Mouse (Mus musculus): ENCODE results near the gene Cd9. TPM values are rescaled to one million over a fixed set of nuclear protein-coding genes. Genes with fewer than 3 reads are reported as not detected.

Gene Cd9
- total RNA-seq, 2 experiments from 2014 or later, result 56.6 to 57.5 TPM

- DNase-seq (ENCODE audit: extremely low spot score in 1 of 2, low spot score in 2 of 2), result no peak
- intact Hi-C loops (cut with DNase I), result no loop called here
Observed at GRCm38 (mm10) chr6:125459903-125460302, 34.7 kb downstream of the Cd9 start.

GRCm38 (mm10) chr6:125455806-125456520 lies 38.6 kb downstream of the Cd9 start:
- DNase-seq (ENCODE audit: extremely low spot score in 1 of 2, low spot score in 2 of 2), result peak in 1 of 2 experiments; percentile 48
- intact Hi-C loops (cut with DNase I), result no loop called here

GRCm38 (mm10) chr6:125454731-125455130 lies 39.9 kb downstream of the Cd9 start:
- no peak for DNase-seq (ENCODE audit: extremely low spot score in 1 of 2, low spot score in 2 of 2)
- intact Hi-C loops (cut with DNase I), result no loop called here

GRCm38 (mm10) chr6:125454299-125454698 lies 40.3 kb downstream of the Cd9 start:
- intact Hi-C loops (cut with DNase I), result no loop called here
- no peak for DNase-seq (ENCODE audit: extremely low spot score in 1 of 2, low spot score in 2 of 2)

DNA sequence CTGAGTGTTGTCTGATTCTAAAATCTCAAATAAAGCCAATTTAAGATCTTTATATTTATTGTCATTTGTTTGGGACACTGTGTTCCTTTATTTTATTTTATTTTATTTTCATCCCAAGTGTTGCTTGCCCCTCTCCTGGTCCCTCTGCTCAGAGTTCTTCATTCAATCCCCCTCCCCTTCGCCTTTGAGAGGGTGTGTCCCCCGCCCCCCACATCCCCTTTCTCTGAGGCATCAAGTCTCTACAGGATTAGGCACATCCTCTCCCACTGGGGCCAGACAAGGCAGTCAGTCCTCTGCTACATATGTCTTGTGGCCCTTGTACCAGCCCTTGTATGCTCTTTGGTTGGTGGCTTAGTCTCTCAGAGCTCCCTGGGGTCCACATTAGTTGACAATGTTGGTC lies 46.9 kb downstream of the Cd9 start:
- intact Hi-C loops (cut with DNase I), result no loop called here
- no peak for DNase-seq (ENCODE audit: extremely low spot score in 1 of 2, low spot score in 2 of 2)

DNA sequence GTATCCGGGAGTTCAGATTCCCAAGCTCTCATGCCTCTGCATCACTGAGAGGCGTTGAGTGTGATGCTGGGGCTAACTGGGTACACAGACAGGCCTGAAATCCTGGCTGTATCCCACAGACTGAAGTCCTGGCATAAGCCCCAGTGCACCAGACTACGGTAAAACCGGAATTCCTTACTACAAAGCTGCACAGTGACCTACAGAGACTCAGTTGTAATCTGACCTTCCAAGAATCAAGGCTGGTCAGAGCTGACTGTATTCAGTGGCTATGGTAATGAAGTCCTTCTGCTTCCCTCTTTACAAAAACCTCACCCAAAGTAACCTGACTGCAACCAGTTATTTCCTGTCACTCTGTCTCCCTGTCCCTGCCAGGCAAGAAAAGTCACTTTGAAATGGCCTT lies 47.4 kb downstream of the Cd9 start:
- DNase-seq (ENCODE audit: extremely low spot score in 1 of 2, low spot score in 2 of 2), result no peak
- intact Hi-C loops (cut with DNase I), result no loop called here

GRCm38 (mm10) chr6:125445381-125445780 lies 49.2 kb downstream of the Cd9 start:
- intact Hi-C loops (cut with DNase I), result no loop called here
- DNase-seq (ENCODE audit: extremely low spot score in 1 of 2, low spot score in 2 of 2), result no peak

DNA sequence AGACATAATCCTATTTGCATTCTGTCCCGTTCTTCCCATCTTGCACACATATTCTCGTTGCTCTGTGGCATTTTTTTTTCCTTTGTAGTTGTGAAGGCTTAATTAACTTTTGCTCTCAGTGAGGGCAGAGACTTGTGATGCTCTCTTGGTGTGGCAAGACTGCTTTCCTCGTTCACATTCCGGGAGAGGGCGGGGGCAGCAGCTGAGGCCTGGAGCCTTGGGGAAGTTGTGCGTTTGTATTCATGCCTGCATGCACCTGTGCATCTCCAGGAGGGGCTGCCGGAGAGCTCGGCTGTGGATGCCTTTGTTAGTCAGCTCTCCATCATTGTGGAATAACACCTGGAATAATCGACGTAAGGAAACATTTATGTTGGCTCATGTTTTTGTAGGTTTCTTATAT lies 52.0 kb downstream of the Cd9 start:
- intact Hi-C loops (cut with DNase I), result no loop called here

DNA sequence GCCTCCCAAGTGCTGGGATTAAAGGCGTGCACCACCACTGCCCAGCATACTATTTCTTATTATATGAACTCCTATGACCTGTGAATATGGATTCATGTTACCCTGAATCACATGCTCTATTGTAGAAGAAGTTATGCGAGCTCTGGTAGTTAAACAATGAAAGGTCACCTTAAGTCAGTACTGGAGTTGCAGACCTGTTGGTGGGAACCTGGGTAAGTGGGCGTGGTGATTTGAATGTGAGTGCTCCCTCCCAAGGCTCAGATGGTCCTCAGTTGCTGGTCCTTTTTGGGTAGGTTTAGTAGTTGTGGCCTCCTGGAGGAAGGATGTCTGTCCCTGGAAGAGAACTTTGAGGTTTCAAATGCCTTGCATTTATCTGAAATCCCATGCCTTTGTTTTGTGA lies 57.8 kb downstream of the Cd9 start:
- DNase-seq (ENCODE audit: extremely low spot score in 1 of 2, low spot score in 2 of 2), result no peak
- intact Hi-C loops (cut with DNase I), result no loop called here

More for the DNA sequence above, 52.0 kb downstream of the Cd9 start:
- DNase-seq (ENCODE audit: extremely low spot score in 1 of 2, low spot score in 2 of 2), result no peak

- DNase-seq (ENCODE audit: extremely low spot score in 1 of 2, low spot score in 2 of 2), result no peak
- intact Hi-C loops (cut with DNase I), result no loop called here
Observed at GRCm38 (mm10) chr6:125434735-125435518, 59.7 kb downstream of the Cd9 start.

DNA sequence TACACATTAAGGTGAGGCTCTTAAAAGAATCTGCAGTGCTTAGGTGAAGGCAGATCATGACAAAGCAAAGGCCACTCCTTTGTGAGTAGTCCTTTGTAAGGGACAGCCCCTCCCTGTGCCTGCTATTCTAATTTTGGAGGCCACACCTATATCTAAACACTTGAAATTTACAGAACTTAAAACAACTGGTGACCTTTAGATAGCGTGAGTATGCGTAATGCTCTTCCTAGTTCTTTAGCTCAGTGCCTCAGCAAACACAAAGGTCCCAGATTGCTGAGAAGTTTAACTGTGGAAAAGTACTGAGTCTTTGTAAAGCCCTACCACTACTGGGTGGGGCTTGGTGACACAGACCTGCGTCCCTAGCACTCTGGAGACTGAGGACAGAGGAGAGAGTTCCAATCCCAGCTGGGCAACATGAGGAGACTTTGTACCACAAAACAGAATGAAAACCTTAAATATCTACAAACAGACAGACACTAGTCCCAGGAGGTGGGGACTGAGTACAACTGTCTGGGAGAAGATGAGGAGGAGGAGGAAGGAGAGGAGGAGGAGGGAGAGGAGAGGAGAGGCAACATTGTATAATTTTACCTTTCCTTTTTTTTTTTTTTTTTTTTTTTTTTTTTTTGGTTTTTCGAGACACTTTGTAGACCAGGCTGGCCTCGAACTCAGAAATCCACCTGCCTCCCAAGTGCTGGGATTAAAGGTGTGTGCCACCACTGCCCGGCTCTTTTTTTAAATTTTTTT lies 60.7 kb downstream of the Cd9 start:
- intact Hi-C loops (cut with DNase I), result no loop called here
- no peak for DNase-seq (ENCODE audit: extremely low spot score in 1 of 2, low spot score in 2 of 2)

DNA sequence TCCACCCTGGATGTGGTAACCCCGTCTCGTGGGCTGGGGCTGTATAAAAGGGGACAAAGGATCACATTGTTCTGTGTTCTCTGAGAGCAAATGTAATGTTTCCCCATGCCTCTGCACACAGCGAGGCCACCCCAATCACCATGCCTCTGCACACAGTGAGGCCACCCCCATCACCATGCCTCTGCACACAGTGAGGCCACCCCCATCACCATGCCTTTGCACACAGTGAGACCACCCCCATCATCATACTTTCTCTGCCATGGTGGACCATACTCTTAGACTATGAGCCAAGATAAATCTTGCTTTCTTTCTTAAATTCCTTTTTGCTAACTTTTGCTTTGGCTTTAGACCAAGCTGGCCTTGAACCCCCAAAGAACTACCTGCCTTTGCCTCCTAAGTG lies 61.3 kb downstream of the Cd9 start:
- intact Hi-C loops (cut with DNase I), result no loop called here
- DNase-seq (ENCODE audit: extremely low spot score in 1 of 2, low spot score in 2 of 2), result no peak

DNA sequence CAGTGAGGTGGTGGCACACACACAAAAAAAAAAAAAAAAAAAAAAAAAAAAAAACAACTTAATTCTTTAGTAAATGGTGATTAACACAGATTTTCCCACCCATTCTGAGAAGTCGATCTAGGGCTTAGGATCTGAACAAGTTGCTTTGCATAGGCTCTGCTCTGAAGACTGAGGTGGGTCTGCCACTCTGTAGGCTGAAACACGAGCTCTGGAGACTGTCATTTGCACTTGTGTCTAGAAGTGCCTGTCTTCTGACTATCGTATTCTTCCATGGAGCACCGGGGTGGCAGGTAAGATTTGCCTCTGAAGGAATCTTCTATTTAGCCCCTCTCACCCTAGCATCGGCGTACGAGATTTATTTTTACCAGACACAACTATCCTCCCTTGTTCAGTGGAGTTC lies 62.1 kb downstream of the Cd9 start:
- intact Hi-C loops (cut with DNase I), result no loop called here
- no peak for DNase-seq (ENCODE audit: extremely low spot score in 1 of 2, low spot score in 2 of 2)

GRCm38 (mm10) chr6:125430982-125431381 lies 63.6 kb downstream of the Cd9 start:
- no peak for DNase-seq (ENCODE audit: extremely low spot score in 1 of 2, low spot score in 2 of 2)
- intact Hi-C loops (cut with DNase I), result no loop called here

GRCm38 (mm10) chr6:125430358-125430958 lies 64.1 kb downstream of the Cd9 start:
- peak in 1 of 2 experiments; percentile 41 for DNase-seq (ENCODE audit: extremely low spot score in 1 of 2, low spot score in 2 of 2)
- intact Hi-C loops (cut with DNase I), result no loop called here

- intact Hi-C loops (cut with DNase I), result loop anchor here (5.0 to 10.0 kb wide), 2 partner anchors 63 to 1045 kb away; partner anchors contain the start of gene Cd9
- no peak for DNase-seq (ENCODE audit: extremely low spot score in 1 of 2, low spot score in 2 of 2)
Observed at GRCm38 (mm10) chr6:125429741-125430140, 64.8 kb downstream of the Cd9 start.

DNA sequence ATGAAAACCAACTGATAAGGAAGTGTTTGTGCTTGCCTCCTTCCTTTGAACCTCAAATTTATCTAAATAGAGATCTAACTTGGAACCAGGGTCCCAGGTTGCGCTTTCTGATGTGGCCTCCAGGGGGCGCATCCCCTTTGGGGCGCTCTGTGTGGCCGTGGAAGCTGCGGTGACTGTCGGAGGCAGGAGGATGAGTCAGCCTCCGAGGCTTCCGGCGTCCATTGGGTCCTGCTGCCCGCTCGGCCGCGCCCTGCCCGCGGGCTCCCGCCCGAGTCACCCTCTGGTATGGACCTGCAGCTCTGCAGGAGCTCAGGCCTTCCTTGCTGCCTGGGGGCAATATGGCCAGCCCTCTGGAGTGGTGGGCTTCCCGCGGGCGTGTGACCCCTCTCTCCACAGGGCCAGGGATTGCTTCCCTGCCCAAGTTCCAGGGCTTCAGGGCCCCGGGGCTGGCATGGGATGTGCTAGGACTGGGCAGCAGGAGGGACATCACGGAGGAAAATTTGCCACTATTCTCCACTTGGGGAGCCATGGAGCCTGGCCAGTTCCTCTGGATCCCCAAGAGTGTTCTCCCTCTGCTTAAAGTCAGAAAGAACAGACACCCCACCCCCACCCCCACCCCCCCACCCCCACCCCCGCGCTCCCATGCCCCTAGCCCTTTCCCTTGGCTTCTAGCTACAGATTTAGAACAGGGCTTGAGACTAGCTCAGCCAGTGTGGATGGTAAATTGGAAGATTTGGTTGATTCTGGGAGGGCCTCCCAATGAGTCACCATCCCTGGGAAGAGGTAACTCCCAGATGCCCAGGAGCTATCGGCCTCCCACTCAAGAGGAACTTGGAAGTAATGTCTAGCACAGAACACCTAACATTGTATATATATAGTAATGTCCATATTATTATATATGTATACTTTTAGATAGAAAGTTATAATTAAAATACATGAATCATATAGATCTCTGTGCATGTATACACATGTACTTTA lies 67.9 kb downstream of the Cd9 start:
- intact Hi-C loops (cut with DNase I), result loop anchor here (5.0 to 10.0 kb wide), 2 partner anchors 66 to 1048 kb away; partner anchors contain the start of gene Cd9

More for the DNA sequence above, 67.9 kb downstream of the Cd9 start:
- DNase-seq (ENCODE audit: extremely low spot score in 1 of 2, low spot score in 2 of 2), result peak; percentile 64 to 87

Data from left cerebral cortex, postnatal 10 days (tissue).